Mouse (Mus musculus): Measurements from ENCODE around the gene Parp9. TPM values are rescaled to one million over a fixed set of nuclear protein-coding genes. Genes with fewer than 3 reads are reported as not detected.
"Not testable (repeated sequence)": the region's sequence is repeated elsewhere in the genome, so short reads cannot be mapped to it uniquely, and the experiment has no call there.

The Parp9 gene
- total RNA-seq, 4 experiments from 2014 or later, result 7.5 to 11.6 (median 9.8) TPM

GRCm38 (mm10) chr16:35993316-35993715 is 55.0 kb downstream of the Parp9 start:
- no peak for DNase-seq (ENCODE audit: low spot score)

GRCm38 (mm10) chr16:35998852-35999251 is 60.6 kb downstream of the Parp9 start:
- not testable (repeated sequence) for DNase-seq (ENCODE audit: low spot score)

GRCm38 (mm10) chr16:36008396-36008795 is 70.1 kb downstream of the Parp9 start:
- no peak for DNase-seq (ENCODE audit: low spot score)

GRCm38 (mm10) chr16:36016335-36016734 is 78.1 kb downstream of the Parp9 start:
- no peak for DNase-seq (ENCODE audit: low spot score)

Other genes with a start within 250 kb of the Parp9 start
- gene Dirc2, start 169.1 kb upstream of the Parp9 start, total RNA-seq (2022), result 10 to 100 TPM; 52.1 to 60.6 (median 55.7) TPM
- 1 to 10 TPM; 2.2 to 3.6 (median 2.6) TPM for gene Hspbap1, start 168.1 kb upstream of the Parp9 start, total RNA-seq (2022)
- 10 to 100 TPM in 2 of 4 experiments, 1 to 10 TPM in 2; 8.3 to 12.5 (median 10.3) TPM for gene Parp14, start 66.9 kb upstream of the Parp9 start, total RNA-seq (2022)
- 10 to 100 TPM in 2 of 4 experiments, 1 to 10 TPM in 2; 8.1 to 11.3 (median 10.3) TPM for gene Dtx3l, start 681 bp downstream of the Parp9 start, total RNA-seq (2022)
- 100 to 1,000 TPM; 115 to 133 (median 122) TPM for gene Kpna1, start 40.3 kb downstream of the Parp9 start, total RNA-seq (2022)
- gene Wdr5b, start 102.7 kb downstream of the Parp9 start, total RNA-seq (2022), result 1 to 10 TPM; 2.9 to 4.2 (median 3.7) TPM
- gene Fam162a, start 133.1 kb downstream of the Parp9 start, total RNA-seq (2022), result 100 to 1,000 TPM; 233 to 250 (median 245) TPM
- 10 to 100 TPM; 28.4 to 36.5 (median 31.4) TPM for gene Ccdc58, start 133.2 kb downstream of the Parp9 start, total RNA-seq (2022)
- not detected for gene Csta1, start 192.8 kb downstream of the Parp9 start, total RNA-seq (2022)
- not detected for gene Stfa2l1, start 218.3 kb downstream of the Parp9 start, total RNA-seq (2022)
- not detected for gene Gm5483, start 245.7 kb downstream of the Parp9 start, total RNA-seq (2022)

All from heart, adult 8-10 months (tissue).